Mouse (Mus musculus) layer of hippocampus, adult 2 months (tissue): Measurements from ENCODE around the gene Slc38a1. TPM values are rescaled to one million over a fixed set of nuclear protein-coding genes. Genes with fewer than 3 reads are reported as not detected.
A peak's percentile ranks its signal among the peaks of the same experiment; 100 is the strongest.

Source experiments
- DNase-seq, 2 experiments: peaks; one replicate each; pipeline ENCODE4 v3.0.0; 2022; ENCODE audit warnings: low spot score in 2 of 2
- H3K27ac ChIP-seq: fragments of 200-600 bp; 2 replicates; pipeline ENCODE4 v1.8.1; 2022
- H3K4me3 ChIP-seq: fragments of 200-600 bp; 2 replicates; pipeline ENCODE4 v1.8.1; 2022; ENCODE audit warnings: mild to moderate bottlenecking
- CTCF ChIP-seq: fragments of 200-600 bp; conservative IDR thresholded peaks from 2 replicates; pipeline ENCODE4 v1.8.1; 2022; ENCODE audit warnings: antibody characterized with exemption, mild to moderate bottlenecking, moderate library complexity
- total RNA-seq, 2 experiments: library from RNA; stranded (reverse); gene quantifications; 2 replicates each; pipeline ENCODE4 v1.2.3; 2021

The Slc38a1 gene
- total RNA-seq, 2 experiments from 2014 or later = 78.9 to 80.9 TPM

DNA sequence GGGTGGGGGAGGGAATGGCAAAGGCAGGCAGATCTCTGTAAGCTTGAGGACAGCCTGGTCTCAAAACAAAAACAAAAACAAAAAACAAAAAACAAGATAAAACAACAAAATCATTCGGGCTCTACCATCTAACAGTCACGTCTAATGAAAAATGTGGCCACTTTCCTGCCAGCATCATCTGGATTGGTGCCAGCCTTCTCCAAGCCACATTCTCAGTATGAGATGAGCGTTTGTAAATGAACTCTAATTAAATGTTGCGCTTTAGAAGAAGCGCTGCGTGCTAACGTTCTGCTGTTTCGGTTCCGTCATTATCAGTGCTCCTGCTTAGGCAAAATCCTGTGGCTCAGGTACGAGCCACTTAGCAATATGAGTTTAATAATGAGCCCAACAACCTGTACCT is 9.8 kb upstream of the Slc38a1 start:
- DNase-seq = no peak
- Histone ChIP-seq H3K4me3 (no peak overlapping the region; the same call in 1 of the 2 replicates), H3K27ac (no peak overlapping the region)
- no peak for TF ChIP-seq CTCF

DNA sequence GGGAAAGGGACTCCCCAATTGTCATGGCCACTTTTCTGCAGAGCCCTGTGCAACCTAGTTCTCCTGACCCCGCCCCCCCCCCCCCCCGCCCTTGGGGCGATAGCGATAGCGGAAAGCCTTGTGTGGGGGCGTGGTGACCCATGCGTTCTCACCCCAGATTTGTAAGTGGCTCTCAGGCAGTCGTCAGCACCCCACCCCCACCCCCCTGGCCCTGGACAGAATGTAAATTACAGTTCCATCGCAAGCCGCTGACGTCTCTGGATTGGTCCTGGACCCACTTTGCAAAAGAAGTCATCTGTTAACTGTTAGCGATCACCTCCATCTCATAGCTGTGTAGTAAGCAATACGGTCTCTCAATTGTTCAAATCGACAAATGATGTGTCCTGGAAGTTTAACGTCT is 4.7 kb upstream of the Slc38a1 start:
- TF ChIP-seq CTCF = no peak
- no peak for DNase-seq
- Histone ChIP-seq H3K4me3 (no peak overlapping the region), H3K27ac (no peak overlapping the region)

DNA sequence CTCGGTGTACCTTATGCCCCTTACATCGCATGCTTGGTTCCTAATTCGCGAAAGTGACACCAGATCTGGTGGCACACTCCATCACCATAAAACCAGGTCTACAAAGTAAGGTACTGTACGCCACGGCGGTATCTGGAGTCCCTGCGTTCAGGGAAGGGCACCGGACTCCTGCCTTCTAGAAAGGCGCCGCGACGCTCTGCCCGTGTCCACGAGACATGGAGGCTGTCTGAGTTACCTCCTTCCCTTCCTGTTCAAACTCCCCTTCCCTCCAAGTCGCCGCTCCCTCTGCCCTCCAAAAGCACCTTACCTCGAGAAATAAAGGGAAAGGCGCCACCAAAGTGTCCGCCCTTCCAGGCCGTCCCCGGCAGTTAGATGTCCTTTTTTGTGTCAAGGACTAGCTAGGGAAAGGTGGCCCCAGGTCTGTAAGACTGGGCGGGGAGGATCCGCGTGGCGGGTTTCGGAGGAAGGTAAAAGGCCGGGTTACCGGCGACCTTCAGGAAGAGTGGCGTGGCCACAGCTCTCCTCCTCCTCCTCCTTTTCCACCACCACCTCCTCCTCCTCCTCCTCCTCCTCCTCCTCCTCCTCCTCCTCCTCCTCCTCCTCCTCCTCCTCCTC is 785 bp downstream of the Slc38a1 start:
- peak overlapping the region; percentile 97 for H3K27ac ChIP-seq
- TF ChIP-seq CTCF = no peak
- peak overlapping the region; percentile 73 for H3K4me3 ChIP-seq
- DNase-seq = peak in 1 of 2 experiments; percentile 25

DNA sequence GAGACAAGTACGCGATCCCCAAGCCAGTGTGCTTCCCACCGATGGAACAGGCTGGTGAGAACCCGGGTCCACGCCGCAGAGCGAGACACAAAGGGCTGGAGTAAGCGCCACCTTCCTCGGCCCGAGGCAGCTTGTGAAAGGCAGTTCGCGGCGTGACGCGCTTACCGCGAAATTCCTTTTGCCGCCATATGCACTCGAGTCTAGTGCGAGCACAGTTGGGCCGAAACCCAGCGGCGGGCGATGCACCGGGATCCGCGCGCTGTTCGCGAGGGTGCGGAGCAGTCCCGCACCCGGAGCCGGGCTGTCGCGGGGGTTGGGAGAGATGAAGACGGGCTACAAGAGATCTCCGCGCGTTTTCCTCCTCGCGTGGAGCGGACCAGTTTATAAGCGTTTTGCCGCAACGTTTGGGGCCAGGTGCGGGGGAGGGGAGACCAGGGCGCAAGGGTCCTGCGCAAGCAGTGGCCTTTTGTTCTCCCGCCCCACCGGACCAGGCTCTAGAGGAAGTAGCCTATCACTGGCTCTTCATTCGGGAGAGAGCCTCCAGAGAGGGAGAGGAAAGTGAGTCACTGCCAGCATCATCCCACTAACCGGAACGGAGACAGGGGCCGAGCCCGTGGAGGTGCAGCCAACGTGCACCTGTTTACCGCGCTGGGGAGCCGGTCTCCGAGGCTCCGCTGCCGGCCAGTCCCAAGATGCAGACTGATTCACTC is 1.4 kb downstream of the Slc38a1 start:
- Histone ChIP-seq H3K4me3 (peak overlapping the region; percentile 73), H3K27ac (peak overlapping the region; percentile 97)
- peak; percentile 50 to 56 for DNase-seq
- no peak for TF ChIP-seq CTCF

DNA sequence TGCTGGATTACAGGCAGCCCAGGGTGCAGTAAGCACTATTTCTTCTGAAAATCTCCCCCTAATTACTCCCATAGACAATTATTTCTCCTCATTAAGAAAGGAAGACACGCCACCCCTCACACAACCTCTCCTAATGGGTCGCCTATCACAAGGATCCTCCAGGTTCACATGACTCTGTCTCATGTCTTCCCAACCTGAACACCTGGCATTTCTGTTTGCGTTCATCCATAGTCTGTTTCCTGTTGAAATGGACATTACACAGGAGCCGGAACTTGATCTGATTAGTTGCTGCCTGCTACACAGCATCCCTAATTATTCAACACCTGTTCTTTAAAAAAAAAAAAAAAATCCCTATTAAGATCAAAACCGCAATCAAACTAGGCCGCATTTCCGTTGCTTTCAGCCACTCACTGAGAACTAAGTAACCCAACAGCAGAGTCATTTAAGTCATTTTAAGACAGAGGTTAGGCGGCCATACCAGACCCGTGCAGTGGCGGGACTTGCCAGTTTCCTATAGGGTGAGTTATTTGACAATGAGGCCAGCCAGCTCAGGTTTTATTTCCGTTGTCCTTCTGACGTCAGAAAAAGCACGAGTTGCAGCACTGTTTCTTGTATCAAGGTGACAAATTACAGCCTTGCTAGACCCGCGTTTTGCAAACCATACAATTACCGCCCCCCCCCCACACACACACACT is 2.3 kb downstream of the Slc38a1 start:
- Histone ChIP-seq H3K27ac (peak overlapping the region; percentile 97), H3K4me3 (peak overlapping the region; percentile 73)
- TF ChIP-seq CTCF = no peak
- no peak for DNase-seq

DNA sequence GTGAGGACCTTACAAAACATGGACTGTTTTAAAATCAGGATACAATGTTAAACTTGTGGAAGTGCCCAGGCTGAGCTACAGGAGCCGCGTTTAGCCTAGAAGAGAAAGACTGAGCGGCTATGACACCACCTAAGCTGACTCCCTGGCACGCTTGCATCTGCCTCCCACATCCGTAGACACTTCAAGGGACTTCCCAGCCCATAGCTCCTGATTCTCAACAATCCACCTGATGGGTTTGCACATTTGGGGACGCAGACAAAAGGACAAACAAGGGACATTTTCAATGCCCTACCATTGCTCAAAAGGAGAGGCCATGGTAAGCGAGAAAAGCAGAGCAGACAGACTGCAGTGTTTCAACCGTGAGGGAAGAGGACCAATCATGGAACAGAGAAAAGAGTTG is 3.1 kb downstream of the Slc38a1 start:
- no peak for TF ChIP-seq CTCF
- peak overlapping the region; percentile 73; the same call in 1 of the 2 replicates for H3K4me3 ChIP-seq
- H3K27ac ChIP-seq = no peak overlapping the region; the same call in 1 of the 2 replicates
- DNase-seq = no peak

DNA sequence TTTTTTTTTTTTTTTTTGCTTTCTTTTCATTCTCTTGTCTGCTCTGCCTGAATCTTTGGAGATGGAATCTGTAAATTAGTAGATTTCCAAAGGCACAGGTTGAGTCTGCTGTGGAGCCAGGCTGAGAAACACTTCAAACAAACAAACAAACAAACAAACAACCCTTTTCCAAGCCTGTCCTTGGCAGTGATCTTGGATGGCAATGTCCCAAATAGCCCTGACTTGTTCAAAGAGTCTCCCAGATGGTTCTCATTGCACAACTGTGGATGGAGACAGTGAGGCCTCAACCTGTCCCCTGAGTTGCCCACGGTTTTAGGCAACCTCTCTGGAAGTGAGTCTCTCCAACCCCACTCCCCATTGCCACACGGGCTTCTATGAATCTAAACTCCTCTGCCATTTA is 4.1 kb downstream of the Slc38a1 start:
- no peak overlapping the region for H3K4me3 ChIP-seq

DNA sequence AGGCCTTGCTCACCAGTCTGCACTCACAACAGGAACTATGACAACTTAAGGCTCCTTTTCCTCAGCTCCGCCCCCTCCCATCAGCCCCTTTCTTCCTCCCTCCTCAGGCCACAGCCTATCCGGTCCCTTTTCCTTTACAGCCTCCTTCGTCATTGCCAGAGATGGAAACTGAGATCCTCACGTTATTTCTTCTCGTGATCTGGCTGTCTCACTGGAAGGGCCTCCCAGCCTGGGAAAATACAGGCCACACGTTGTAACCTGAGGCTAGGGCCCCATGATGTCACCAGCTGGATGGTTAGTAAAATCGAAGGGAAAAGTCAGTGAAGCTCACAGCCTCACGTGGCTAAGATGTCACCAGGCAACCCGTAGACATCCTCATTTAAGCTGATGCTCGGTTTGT is 4.5 kb downstream of the Slc38a1 start:
- no peak for DNase-seq
- Histone ChIP-seq H3K4me3 (no peak overlapping the region; the same call in 1 of the 2 replicates), H3K27ac (no peak overlapping the region)
- no peak for TF ChIP-seq CTCF

More for the DNA sequence above, 4.1 kb downstream of the Slc38a1 start:
- DNase-seq = no peak
- TF ChIP-seq CTCF = no peak
- no peak overlapping the region for H3K27ac ChIP-seq

DNA sequence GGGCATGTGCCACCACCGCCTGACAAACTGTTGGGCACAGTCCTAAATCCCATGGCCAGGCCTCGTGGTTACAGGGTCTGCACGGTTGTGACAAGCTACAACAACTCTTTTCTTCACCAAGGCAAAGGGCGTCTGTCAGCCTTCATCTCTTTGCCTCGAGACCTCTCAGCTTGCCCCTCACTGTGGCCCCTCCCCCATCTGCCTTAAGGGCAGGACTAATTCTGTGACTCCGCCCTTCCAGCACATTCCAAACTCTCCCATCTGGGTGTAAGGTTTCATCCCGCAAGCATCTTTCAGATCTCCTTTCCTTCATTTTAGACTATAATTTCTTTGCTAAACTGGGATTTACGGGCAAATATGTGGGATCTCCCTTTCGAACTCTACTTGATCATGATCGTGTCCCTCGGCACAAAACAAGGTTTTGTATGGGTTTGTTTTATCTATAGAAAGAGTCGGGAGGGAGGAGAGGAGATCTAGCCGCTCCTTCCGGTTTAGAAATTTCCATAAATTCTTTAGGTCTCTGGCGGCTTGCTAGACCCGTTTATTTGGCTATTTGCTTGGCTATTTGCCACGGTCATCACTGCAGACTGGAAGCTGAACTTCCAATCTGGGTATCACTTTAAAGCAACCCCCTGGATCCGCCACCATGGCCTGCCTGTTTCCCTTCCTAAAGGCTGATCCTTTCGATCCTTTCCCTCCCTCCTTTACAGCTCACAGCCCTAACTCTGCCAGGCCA is 7.9 kb downstream of the Slc38a1 start:
- DNase-seq = no peak
- Histone ChIP-seq H3K4me3 (no peak overlapping the region), H3K27ac (no peak overlapping the region)
- no peak for TF ChIP-seq CTCF

DNA sequence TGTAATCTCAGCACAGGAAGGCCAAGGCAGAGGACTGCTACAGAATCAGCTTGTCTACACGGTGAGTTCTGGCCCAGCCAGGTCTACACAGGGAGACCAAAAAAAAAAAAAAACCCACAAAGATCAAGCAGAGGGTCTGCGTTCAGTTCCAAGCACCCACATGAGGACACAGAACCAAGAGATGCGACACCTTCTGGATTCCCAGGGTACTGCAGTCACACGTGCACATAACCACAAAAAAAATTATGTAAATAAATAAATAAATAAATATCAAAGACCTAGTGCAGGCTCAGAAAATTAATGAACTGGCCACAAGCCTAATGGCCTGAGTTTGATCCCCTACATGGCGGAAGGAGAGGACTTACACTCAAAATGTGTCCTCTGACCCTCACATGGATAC is 10.5 kb downstream of the Slc38a1 start:
- Histone ChIP-seq H3K4me3 (no peak overlapping the region), H3K27ac (no peak overlapping the region)
- TF ChIP-seq CTCF = peak; percentile 47
- no peak for DNase-seq

DNA sequence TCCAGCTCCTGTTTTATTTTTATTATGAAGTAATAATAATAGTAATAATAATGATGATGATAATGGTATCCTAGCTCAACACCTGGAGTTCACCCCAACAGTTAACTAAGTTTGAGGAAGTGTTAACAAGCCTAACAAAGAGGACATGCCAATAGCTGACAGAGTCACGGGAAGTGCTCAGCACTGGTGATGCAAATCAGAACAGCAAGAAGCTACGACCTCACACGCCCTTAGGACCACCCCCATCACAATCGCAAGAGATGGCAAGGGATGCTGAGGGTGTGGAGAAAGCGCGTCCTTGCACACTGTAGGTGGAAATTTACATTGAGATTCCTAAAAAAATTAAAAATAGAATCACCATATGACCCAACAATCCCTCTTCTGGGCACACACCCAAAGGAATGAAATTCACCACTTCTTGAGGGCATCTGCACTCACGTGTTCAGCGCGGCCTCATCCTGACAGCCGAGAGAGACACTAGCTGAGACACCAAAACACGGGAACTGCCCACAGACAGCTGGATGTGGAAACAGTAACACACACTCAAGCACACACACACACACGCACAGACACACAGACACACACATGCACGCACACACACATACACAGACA is 11.5 kb downstream of the Slc38a1 start:
- TF ChIP-seq CTCF = no peak
- H3K4me3 ChIP-seq = no peak overlapping the region
- no peak for DNase-seq
- H3K27ac ChIP-seq = no peak overlapping the region

DNA sequence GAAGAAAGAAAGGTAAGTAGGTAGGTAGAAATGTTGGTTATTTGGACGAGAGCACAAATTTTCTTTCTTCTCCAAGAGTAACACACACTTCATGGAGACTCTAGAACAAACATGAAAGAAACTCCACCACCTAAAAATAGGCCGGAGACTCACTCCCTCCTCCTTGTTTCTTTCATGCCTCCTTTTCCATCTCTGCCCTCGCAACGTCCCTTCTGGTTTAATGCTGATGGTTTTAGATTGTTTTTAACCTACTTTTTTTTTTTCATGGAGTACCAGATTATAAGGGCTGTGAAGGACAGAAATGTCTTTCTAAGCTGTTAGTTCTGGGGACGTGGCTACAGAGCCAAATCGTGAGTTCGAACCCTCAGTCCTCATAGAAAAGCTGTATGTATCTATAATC is 14.5 kb downstream of the Slc38a1 start:
- TF ChIP-seq CTCF = no peak
- no peak for DNase-seq
- no peak overlapping the region for H3K4me3 ChIP-seq
- no peak overlapping the region for H3K27ac ChIP-seq
